Mouse (Mus musculus) right cerebral cortex, postnatal 25 days (tissue): ENCODE data around the gene Zbtb16.

Experiments used
- DNase-seq: peaks from one replicate; pipeline ENCODE4 v3.0.0; 2022

The Zbtb16 gene

GRCm38 (mm10) chr9:48635576-48636350, 200.3 kb downstream of the Zbtb16 start:
- DNase-seq: no peak

GRCm38 (mm10) chr9:48633147-48633546, 202.9 kb downstream of the Zbtb16 start:
- DNase-seq: no peak

GRCm38 (mm10) chr9:48619268-48619667, 216.8 kb downstream of the Zbtb16 start:
- DNase-seq: no peak

- DNase-seq: peak; percentile 34
Measured at GRCm38 (mm10) chr9:48618589-48618988, 217.4 kb downstream of the Zbtb16 start.

- DNase-seq: no peak
Measured at GRCm38 (mm10) chr9:48618111-48618510, 217.9 kb downstream of the Zbtb16 start.

GRCm38 (mm10) chr9:48617511-48618010, 218.5 kb downstream of the Zbtb16 start:
- DNase-seq: no peak

GRCm38 (mm10) chr9:48613221-48613620, 222.8 kb downstream of the Zbtb16 start:
- no peak for DNase-seq

- no peak for DNase-seq
Measured at GRCm38 (mm10) chr9:48612542-48612941, 223.5 kb downstream of the Zbtb16 start.

- DNase-seq: no peak
Measured at GRCm38 (mm10) chr9:48611032-48611431, 225.0 kb downstream of the Zbtb16 start.

- DNase-seq: no peak
Measured at GRCm38 (mm10) chr9:48609734-48610133, 226.3 kb downstream of the Zbtb16 start.

- no peak for DNase-seq
Measured at GRCm38 (mm10) chr9:48607417-48607816, 228.6 kb downstream of the Zbtb16 start.

GRCm38 (mm10) chr9:48606171-48606570, 229.9 kb downstream of the Zbtb16 start:
- no peak for DNase-seq

GRCm38 (mm10) chr9:48605697-48606096, 230.3 kb downstream of the Zbtb16 start:
- no peak for DNase-seq

- DNase-seq: no peak
Measured at GRCm38 (mm10) chr9:48604939-48605598, 231.0 kb downstream of the Zbtb16 start, which contains the start of gene Nnmt. Gene Nnmt, minus strand, starts transcription at chr9:48605153.
